Mouse (Mus musculus) small intestine, adult 2 months (tissue): Measurements from ENCODE around the gene Kazn.

Experiments used
- CTCF ChIP-seq: fragments of 200-500 bp; IDR thresholded peaks from 2 replicates; pipeline ENCODE4 v1.5.1; 2012; ENCODE audit warnings: low read depth, mild to moderate bottlenecking, control low read depth, inconsistent platforms, low read length, moderate library complexity, mixed read lengths; ENCODE audit not compliant: insufficient replicate concordance, insufficient read length; ENCODE audit errors: extremely low read depth
- POLR2A ChIP-seq: fragments of 200-500 bp; IDR thresholded peaks from 2 replicates; pipeline ENCODE4 v1.6.1; 2012; ENCODE audit warnings: low read depth, mild to moderate bottlenecking, control low read depth, inconsistent platforms, low read length, moderate library complexity

GRCm38 (mm10) chr4:142061485-142062240 is 177.5 kb downstream of the Kazn start:
- TF ChIP-seq CTCF (no peak), POLR2A (no peak)
